Mouse (Mus musculus): ENCODE results near the gene Ttc28.

Ttc28 gene

DNA sequence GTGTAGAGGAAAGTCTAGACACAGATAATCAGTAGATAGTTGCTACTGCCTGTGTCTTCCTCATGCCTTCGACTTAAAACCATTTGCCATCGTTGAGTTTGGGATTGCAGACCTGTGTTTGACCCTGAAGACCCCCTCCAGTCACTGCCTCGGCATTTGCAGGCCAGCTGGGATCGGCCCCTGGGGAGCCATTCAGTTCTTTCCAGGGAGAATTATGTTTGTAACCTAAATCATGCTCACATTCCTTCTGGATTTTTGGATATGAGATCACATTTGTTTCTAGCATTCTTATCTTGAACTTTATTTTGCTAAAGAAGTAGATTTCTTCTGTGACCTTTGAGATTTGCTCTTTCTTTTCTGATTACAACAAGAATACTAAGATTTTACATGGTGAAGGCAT lies 80.5 kb downstream of the Ttc28 start:
- DNase-seq (ENCODE audit: low spot score) = no peak

DNA sequence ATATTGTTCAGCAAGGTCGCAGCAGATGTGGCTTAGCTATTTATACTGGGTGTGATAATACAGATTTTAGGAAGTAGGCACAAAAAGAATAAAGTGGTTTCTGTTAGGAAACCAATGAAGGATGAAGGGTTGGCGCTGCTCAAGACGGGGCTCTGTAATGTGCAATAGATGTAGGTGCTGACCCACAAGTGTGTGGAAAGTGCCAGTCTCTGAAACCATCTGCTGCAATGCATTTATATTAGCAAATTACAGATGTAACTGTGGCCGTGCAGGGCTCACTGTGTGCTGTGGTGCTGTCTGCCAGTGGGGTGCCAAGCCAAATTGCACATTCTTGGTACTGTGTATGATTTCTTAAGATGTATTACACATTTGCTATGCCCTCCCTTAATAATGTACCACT lies 81.3 kb downstream of the Ttc28 start:
- no peak for DNase-seq (ENCODE audit: low spot score)

DNA sequence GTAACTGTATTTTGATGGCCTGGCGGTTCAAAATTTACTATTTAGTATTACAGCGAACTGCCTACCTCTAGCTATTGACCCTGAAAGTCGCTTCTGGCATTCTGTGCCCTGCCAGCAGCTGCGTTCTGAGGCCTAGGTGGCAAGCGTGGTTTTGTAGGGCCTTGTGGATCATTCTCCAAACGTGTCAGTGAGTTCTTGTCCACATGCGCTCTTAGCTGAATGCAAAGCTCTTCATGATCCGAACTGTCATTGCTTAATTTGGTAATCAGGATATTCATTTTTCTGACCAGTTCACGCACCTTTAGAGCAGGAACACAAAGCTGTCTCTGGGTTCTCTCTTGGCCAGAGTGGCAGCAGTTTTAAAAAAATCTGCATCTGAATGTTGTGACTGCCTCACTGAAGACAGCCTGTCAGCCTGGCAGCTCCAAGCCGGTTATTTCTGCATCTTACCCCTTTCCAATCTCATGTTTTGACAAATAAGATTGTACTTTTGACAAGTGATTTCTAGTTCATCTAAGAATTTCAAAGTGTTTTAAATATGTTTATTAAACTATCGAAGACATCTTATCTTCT lies 88.0 kb downstream of the Ttc28 start:
- DNase-seq (ENCODE audit: low spot score) = no peak

DNA sequence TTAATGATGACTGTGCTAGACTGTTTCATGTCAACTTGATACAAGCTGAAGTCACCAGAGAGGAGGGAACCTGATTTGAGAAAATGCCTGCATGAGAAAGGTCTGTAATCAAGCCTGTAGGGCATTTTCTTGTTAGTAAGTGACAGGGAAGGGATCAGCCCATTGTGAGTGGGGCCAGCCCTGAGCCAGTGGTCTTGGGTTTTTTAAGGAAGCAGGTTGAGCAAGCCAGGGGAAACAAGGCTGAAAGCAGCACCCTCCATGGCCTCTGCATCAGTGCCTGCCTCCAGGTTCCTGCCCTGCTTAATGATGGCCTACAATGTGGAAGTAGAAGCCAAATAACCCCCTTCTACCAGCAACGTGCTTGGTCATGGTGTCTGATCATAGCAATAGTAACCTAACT lies 89.0 kb downstream of the Ttc28 start:
- DNase-seq (ENCODE audit: low spot score) = no peak

DNA sequence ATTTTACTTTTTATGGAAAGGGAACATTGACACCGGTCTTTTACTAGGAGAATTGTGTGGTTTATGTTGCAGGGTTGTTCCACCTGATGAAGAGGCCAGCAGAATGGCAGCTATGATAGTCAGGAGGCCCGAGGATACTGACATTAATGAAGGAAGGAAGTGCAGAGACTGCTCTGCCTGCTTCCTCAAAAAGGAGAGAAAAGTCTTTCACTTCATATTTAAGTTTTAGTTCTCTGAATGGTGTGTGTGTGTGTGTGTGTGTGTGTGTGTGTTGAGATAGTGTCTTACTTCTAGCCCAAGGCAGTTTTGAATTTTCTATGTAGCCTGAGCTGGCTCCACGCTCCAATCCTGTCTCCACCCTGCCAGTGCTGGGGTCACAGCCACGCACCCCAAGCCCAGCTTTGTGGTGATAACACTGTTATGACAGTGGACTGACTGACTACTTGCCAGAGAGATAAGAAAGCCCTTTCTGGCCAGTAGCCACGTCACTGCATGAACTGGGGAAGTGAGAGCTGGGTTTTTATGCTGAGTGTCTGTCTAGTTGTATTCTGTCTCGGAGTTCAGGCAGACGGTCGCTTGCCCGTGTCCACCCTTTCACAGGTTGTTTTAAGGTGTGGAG lies 90.7 kb downstream of the Ttc28 start:
- no peak for DNase-seq (ENCODE audit: low spot score)

DNA sequence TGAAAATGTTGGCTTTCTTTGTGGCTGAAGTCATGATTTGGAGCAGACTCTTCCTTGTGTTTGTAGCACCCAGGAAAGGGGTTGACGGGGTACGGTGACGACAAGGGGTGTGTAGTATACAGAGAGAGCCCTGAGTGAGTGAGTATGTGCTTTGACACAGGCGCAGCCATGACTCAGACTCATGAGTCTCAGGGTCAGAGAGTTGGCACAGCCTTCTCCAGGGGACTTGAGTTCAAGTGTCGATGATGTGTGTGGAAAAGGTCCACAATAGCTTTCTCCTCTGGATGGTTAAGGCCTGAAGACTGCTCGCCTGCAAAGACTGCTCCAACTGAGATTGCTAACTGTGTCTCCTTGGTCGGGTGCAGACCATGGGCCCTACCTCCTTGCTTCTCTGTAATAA lies 97.1 kb downstream of the Ttc28 start:
- no peak for DNase-seq (ENCODE audit: low spot score)

DNA sequence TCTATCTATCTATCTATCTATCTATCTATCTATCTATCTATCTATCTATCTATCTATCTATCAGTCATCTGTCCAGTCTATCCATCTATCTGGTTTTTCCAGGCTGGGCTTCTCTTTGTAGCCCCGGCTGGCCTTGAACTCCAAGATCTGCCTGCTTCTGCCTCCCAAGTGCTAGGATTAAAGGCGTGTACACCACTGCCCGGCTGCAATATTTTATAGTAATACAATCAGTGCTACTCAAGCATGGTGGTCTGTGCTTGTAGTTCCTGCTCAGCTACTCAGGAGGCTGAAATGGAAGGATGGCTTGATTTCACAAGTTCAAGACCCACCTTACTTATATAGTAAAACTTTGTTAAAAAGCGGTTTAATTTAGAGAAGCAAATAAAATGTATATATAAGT lies 98.2 kb downstream of the Ttc28 start:
- no peak for DNase-seq (ENCODE audit: low spot score)

DNA sequence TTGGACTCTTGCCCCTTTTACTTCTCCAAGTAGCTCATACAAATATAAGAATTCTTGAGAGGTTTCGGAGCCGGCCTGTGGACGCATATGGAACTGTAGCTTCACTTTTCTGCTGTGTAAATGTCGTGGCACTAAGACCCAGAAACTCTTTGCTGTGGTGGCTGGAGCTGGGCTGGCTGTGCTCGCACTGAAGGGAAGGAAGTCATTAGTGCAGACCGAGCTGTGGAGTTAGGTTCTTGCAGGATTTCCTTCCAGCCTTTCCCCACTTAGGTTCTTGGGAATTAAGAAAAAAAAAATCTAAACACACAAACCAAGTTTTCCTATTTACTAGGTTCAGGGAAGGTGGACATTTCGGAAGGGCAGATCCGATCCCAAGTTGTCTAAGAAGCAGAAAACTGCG lies 98.9 kb downstream of the Ttc28 start:
- DNase-seq (ENCODE audit: low spot score) = peak; percentile 23

DNA sequence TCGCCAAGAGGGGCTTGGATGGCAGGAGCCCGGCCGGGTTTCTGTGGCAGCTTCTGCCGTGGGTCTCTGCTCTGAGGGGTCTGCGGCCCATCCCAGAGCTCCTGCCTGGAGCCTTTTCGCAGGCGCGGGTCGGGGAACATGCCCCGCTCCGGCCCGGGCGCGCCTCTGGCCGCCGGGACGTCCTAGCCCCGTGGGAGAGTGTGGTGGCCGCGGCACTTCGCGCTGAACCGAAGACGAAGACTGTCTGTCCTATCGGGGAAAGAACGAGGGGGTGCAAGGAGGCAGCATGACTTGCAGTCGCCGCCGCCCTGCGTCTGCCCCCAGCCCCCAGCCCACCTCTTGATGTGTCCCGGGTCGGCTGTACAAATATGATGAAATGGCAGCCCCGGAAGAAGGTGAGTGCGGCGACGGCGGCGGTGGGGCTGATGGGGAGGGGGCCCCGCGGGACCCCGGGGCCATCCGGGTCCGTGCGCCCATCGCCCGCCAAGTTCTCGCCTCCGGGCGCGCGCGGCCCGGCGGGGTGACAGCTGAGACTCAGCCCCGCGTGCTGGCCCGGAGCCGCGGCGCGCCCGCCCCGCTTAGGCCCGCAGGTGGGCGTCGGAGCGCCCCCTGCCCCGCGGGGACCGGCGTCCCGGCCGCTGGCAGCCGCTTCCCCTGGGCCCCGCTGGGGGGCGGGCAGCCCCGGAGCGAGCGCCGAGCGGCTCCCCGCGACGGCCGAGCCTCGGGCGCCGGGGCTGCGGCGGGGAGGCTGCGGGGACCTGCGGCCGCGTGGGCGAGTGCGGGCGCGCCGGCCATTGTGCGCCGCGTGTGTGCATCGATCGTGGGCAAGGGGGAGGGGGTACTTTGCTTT lies 99.6 kb downstream of the Ttc28 start:
- DNase-seq (ENCODE audit: low spot score) = no peak

DNA sequence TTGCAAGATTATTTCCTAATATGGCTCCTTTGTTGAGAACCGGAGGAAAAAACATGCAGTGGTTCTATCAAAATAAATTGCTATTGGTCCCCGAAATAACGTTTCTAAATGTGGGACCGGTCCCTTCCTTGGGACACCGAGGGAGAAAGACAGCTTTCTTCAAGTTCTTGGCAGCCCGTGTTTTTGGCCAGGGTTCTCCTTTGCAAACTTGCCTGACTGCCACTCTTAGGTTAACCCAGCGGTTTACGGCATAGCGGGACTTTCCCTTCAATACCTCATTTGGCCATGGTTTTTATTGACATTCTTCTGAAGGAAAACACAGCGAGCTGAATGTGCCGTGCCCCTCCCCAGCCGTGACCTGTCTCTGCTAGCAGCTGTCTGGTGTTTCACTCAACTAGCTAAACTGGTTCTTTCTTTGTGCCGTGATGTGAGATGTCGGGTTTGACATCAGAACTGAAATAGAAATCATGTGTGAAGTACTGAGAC lies 100.3 kb downstream of the Ttc28 start:
- DNase-seq (ENCODE audit: low spot score) = no peak

DNA sequence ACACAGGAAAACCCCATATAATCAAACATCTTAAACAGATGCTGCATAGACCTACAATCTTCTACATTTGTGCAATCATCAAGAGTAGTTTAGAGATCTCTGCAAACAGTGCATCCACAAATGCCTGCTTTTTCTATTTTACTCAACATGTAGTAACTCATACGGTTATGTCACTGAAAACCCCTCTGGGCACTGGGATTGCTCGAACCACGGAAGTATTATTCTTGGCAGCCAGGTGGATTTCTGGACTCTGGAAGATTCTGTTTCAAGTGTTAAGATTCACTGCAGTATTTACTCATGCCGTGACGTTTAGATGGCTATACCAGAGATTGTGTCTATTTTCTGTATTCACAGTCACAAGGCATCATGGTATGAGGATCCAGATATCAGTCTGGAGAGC lies 101.0 kb downstream of the Ttc28 start:
- no peak for DNase-seq (ENCODE audit: low spot score)

DNA sequence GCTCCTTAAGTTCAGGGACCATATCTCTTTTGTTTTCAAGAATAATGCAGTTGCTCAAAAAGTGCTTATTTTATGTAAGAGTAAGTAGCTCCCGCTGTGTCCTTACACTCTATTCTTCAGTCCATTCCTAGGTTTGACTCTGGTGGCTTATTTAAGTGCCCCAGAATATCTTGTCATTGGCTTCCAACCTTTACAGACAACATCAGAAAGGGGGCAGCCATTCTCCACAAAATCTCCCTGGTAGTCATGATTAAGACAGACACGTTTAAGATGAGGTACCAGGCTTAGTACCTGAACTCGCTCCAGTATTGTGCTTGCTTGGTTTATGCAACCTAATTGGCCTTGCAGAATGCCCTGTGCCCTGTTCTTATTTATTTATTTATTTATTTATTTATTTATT lies 102.8 kb downstream of the Ttc28 start:
- no peak for DNase-seq (ENCODE audit: low spot score)

DNA sequence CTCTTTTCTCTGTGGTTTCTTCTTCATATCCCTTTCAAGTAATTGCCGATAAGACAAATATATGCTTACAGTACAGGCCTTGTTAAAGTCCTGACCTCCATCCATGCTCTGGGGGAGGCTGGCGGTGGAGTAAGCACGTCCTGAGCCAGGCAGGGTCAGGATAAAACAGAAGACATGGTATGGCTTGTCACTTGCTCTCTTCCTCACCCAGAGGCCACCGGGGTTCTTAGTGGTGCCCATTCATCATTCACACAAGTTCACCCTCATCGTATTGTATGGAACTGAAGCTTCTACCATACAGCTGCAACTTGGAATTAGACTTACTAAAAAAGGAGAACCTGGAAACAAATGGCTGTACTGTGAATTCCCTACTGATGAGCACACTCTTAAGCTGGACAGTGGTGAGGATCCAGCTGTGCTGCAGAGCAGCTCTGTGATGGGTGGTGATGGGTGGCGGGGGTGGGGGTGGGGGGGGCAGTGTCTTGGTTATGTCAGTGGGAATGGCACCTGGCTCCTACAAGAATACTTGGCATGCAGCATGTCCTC lies 104.6 kb downstream of the Ttc28 start:
- DNase-seq (ENCODE audit: low spot score) = no peak

DNA sequence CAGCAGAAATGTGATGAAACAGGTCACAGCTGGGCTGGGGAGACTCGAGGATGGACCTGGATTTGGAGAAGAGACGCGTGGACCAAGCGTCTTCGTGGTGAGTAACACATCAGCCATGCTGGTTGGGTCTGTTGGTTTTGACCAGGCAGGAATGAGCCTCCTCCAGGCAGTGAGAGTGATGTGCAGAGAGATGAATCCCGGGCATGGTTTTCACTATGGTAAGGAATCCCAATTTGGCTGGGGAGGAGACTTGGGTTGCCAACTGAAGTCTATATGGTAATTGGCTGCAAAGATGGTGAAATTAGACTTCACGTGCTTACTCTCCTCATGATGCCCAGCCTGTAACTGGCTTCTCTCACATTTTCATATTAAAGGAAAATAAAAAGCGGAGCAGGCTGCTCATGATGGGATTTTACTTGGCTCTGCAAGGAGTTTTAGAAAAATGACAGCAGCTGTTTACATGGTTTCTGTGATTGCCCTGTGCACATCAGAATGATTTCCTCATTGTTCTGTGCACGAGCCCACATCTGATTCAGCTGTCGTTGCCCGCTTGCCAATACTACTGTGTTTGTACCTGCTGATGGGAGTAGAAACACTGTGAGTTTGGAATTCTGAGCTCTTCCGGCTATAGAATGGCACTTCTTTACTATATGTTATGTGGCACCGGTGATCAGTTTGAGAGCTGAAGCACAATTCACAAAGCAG lies 117.4 kb downstream of the Ttc28 start:
- no peak for DNase-seq (ENCODE audit: low spot score)

DNA sequence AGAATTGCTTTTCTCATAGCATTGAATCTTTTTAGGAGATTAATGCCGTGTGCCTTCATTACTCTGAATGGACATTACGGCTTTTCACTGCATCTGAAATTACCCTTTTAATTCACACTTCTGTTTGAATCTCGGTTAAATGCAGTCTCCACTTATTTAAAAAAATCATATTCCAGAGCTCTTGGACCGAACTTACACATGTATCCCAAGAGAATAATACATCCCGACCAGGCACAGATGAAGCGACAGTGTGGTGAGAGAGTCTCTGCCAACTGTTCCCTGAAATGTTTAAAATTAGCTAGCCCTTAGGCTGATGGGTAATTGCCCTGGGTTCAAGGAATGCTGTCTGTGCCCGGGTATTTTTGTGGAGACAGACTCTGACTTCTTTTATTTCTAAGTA lies 118.1 kb downstream of the Ttc28 start:
- DNase-seq (ENCODE audit: low spot score) = no peak

DNA sequence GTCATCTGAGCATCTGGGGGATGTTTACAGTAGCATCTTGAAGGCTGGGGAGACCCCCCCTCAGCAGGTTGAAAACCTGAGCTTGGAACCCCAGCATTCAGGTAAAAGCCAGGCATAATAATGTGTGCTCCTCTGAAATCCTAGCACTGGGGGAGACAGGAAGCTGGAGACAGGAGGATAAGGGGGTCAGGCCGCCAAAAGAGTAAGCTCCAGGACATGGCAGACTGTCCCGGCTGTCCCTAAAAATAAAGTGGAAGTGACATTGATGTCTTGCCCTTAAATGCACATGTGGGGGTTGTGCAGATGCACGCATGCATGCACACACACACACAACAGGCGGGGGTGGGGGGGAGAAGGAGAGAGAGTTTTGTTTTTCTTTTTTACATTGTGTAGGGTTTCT lies 118.7 kb downstream of the Ttc28 start:
- no peak for DNase-seq (ENCODE audit: low spot score)

DNA sequence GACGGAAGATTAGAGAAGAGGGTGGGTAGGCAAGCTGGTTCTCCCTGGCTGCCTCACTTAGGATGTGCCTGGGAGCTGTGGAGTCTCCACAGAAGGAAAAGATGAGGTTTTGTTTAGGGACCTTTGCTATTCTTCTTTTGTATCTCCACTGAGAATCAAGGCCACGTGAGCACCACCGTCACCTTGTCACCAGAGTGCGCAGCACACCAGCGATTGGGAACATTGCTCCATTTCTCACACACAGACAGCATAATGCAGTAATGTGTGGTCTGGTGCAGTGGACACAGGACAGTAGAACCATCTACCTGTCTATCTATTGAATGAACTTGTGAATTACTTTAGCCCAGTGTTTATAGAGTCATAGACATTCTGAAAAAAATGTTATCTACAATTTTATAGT lies 121.3 kb downstream of the Ttc28 start:
- DNase-seq (ENCODE audit: low spot score) = no peak

DNA sequence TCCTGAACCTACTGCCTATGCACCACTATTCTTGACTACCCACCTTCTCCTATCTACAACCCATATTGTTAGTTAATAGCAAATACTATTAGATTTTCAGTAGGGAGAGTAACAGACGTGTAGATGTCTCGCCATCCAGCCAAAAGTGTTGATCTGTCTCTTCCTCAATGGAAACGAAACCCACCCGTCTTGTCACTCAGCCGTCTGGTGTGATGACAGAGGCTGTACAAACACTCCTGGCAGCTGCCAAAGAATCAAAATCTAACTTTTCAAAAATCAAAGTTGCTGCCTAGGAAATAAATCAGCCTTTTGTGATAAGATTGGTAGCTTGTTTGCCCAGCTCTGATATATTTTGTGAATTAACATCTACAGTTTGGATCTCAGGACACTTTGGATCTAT lies 123.6 kb downstream of the Ttc28 start:
- DNase-seq (ENCODE audit: low spot score) = no peak

DNA sequence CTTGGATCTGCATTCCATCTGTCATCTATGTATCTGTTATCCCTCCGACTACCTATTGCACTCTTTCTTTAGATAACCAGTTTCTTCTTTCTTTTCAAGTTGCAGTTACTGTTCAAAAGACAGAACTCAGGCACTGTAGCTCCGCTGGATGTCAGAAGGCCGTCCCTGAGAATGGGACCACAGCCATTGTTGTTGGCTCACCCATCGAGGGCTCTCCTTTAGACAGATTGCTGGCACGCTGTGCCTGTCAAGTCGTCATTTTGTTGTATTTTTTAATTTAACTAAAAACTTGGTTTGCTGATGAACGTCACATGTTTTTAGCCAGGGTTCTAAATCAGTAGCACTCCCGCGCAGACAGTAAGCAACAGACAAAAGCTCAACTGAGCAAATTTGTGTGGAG lies 124.1 kb downstream of the Ttc28 start:
- no peak for DNase-seq (ENCODE audit: low spot score)

DNA sequence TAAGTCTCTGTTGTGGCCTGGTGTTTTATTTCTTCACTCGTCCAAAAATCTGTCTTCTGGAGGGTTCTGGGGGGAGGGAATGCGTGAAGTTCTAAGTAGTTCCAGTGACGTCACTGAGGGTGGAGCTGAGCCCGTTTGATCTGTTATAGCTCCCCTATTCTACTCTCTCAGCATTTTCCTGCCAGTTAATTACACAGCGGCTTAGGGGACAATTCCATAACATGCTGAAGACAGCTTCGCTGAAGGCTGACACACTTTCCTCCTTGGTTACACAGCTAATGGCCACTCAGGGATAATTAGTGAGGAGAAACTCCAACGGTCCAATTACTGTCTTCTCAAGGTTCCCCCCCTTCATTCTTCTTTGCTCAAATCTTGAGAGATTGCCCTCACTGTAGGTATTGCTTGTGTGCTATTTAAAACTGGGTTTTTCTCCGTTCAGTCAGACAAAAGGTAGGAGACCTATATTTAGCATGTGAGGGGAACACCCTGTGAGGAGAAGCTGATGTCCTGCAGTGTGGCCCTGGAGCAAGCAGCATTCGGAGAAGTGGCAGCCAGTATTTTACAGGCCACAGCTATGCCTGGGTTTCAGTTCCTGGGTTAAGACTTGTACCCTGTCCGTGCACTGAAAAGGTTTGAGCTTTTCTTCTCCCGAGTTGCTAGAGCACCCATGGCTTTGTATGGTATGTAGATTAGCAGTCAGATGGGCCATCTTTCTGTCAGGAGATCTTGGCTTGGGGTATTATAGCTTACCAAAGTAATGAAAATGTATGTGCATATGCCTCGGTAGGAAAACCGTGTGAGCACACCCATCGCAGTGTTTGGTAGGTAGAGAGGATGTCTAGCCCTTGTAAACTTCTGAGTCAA lies 126.9 kb downstream of the Ttc28 start:
- no peak for DNase-seq (ENCODE audit: low spot score)

DNA sequence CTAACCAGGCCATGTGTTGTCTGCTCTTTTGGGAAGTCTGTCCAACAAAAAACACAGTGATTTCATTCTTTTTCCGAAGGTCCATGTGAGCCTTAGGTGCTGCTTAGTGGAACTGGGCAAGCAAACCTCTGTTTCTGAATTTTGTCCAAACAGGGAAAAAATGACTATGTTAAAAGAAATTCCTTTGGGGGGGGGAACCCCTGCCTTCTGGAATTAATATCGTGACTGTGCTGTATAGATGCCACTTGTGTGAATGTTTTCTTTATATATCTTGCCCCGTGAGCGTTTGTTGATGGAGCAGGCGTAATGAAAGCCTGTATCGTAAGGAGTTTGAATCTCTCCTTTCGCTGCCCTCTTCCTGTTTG lies 127.5 kb downstream of the Ttc28 start:
- DNase-seq (ENCODE audit: low spot score) = no peak

DNA sequence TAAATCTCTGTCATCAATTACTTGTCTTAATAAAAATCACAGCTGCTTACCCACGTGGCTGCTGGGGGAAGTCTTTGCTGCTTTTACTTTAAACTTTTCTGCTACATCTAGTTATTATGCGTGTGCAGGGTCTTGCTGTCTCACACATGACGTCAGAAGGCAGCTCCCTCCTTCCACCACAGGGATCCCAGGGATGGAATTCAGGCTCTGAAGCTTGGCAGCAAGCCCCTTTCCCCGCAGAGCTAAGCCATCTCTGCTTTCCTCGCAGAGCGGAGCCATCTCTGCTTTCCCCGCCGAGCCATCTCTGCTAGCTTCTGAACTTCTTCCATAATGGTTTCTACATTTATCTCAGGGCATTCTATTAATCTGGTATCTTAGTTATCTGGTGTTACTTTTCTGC lies 128.3 kb downstream of the Ttc28 start:
- no peak for DNase-seq (ENCODE audit: low spot score)

All from spleen, adult 12 weeks (tissue).